Mouse (Mus musculus): ENCODE data around the gene Nckap5l.
"Not testable (repeated sequence)": the region's sequence is repeated elsewhere in the genome, so short reads cannot be mapped to it uniquely, and the experiment has no call there.

DNA sequence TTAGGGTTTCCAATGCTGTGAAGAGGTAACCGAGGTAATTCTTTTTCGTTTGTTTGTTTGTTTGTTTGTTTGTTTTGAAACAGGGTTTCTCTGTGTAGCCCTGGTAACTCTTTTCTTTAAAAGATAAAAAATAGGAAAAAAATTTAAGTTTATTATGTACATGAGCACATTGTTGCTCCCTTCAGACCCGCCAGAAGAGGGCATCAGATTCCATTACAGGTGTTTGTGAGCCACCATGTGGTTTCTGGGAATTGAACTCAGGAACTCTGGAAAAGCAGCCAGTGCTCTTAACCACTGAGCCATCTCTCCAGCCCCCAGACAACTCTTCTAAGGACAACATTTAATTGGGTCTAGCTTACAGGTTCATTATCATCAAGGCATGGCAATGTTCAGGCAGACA, 71.4 kb downstream of the Nckap5l start:
- TF ChIP-seq CTCF, EP300 (IDR thresholded peaks at IDR 0.05; ENCODE audit: low read depth): not testable (repeated sequence)
